Mouse (Mus musculus): ENCODE measurements around the gene Rbfox2. TPM values are rescaled to one million over a fixed set of nuclear protein-coding genes. Genes with fewer than 3 reads are reported as not detected.

Rbfox2 gene
- polyA plus RNA-seq, 1 experiment from 2014 or later = 76.2 TPM

- peaks cover 42% of the 10 kb centered on the region for H3K4me1 ChIP-seq
- H3K4me3 ChIP-seq = no peak overlapping the region
- H3K9me3 ChIP-seq = no peaks in the 10 kb centered on the region
- peaks cover 55% of the 10 kb centered on the region for H3K36me3 ChIP-seq
- H3K27ac ChIP-seq = no peak overlapping the region
- no peaks in the 10 kb centered on the region for H3K27me3 ChIP-seq (ENCODE audit: insufficient read depth, poor library complexity, severe bottlenecking)
- DNase-seq (ENCODE audit: low spot score) = no peak
- 73% methylated on average over 11 of the region's 11 CpGs for WGBS
Observed at GRCm38 (mm10) chr15:77089249-77089648, 217.6 kb downstream of the Rbfox2 start.

DNA sequence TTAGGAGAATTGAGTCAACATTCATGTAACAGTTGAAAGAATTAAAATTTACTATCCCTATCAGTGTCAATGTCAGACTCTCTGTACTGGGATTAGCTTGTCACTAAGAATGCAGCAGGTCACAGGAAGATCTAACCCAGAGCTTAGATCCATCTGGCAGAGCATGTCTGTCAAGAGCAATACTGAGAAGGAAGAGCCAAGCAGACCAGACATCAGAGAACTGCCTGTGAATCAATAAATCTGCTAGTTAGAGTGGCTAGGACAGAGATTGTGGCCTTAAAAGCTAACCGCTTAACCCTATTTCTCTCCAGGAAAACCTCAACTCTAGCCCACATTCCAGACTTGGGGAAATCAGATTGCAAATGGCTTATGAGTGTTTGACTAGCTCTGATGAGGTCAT is 220.3 kb downstream of the Rbfox2 start:
- WGBS = 90% methylated on average over 1 of the region's 1 CpGs
- H3K4me1 ChIP-seq = peaks cover 35% of the 10 kb centered on the region
- H3K27me3 ChIP-seq (ENCODE audit: insufficient read depth, poor library complexity, severe bottlenecking) = no peaks in the 10 kb centered on the region
- H3K9me3 ChIP-seq = no peaks in the 10 kb centered on the region
- peak overlapping the region; percentile 31; the same call in 1 of the 2 replicates for H3K27ac ChIP-seq
- H3K4me3 ChIP-seq = no peak overlapping the region
- no peak for DNase-seq (ENCODE audit: low spot score)
- peaks cover 61% of the 10 kb centered on the region for H3K36me3 ChIP-seq

DNA sequence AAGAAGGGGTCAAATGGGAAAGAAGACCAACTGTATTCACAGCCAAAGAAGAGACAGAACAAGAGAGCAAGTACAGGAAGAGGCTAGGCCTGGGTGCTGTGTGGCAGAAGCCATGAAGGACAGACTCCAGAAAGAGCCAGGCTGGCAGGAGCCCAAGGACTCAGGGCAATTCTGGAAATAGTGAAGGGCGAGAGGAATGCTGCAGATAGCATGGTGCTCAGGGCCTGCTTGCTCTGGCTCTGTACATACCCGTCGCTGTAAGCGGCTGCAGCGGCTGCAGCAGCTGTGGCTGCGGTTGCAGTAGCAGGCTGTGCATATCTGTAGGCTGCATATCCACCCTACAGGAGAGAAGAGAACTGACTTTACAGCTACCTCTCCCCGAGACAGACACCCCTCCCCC is 221.0 kb downstream of the Rbfox2 start:
- WGBS = 60% methylated on average over 7 of the region's 7 CpGs
- DNase-seq (ENCODE audit: low spot score) = no peak
- no peaks in the 10 kb centered on the region for H3K27me3 ChIP-seq (ENCODE audit: insufficient read depth, poor library complexity, severe bottlenecking)
- H3K4me1 ChIP-seq = peaks cover 32% of the 10 kb centered on the region
- peaks cover 63% of the 10 kb centered on the region for H3K36me3 ChIP-seq
- peak overlapping the region; percentile 72; the same call in 1 of the 2 replicates for H3K27ac ChIP-seq
- H3K9me3 ChIP-seq = no peaks in the 10 kb centered on the region
- no peak overlapping the region for H3K4me3 ChIP-seq

- Histone ChIP-seq H3K36me3 (peaks cover 94% of the 10 kb centered on the region), H3K27me3 (ENCODE audit: insufficient read depth, poor library complexity, severe bottlenecking) (no peaks in the 10 kb centered on the region), H3K4me3 (no peak overlapping the region), H3K27ac (no peak overlapping the region), H3K9me3 (no peaks in the 10 kb centered on the region), H3K4me1 (peaks cover 17% of the 10 kb centered on the region)
- no peak for DNase-seq (ENCODE audit: low spot score)
- 83% methylated on average over 5 of the region's 5 CpGs for WGBS
Observed at GRCm38 (mm10) chr15:77081454-77081853, 225.3 kb downstream of the Rbfox2 start.

GRCm38 (mm10) chr15:77080684-77081254 is 226.0 kb downstream of the Rbfox2 start:
- H3K4me1 ChIP-seq = peaks cover 12% of the 10 kb centered on the region
- H3K4me3 ChIP-seq = no peak overlapping the region
- H3K27me3 ChIP-seq (ENCODE audit: insufficient read depth, poor library complexity, severe bottlenecking) = no peaks in the 10 kb centered on the region
- H3K9me3 ChIP-seq = no peaks in the 10 kb centered on the region
- H3K36me3 ChIP-seq = peaks cover 97% of the 10 kb centered on the region
- DNase-seq (ENCODE audit: low spot score) = no peak
- 82% methylated on average over 14 of the region's 14 CpGs for WGBS
- no peak overlapping the region for H3K27ac ChIP-seq

- Histone ChIP-seq H3K36me3 (peaks cover 94% of the 10 kb centered on the region), H3K27ac (no peak overlapping the region), H3K27me3 (ENCODE audit: insufficient read depth, poor library complexity, severe bottlenecking) (no peaks in the 10 kb centered on the region), H3K4me1 (peaks cover 7% of the 10 kb centered on the region), H3K9me3 (no peaks in the 10 kb centered on the region), H3K4me3 (no peak overlapping the region)
- WGBS = 78% methylated on average over 11 of the region's 11 CpGs
- DNase-seq (ENCODE audit: low spot score) = no peak
Observed at GRCm38 (mm10) chr15:77079890-77080361, 226.9 kb downstream of the Rbfox2 start.

DNA sequence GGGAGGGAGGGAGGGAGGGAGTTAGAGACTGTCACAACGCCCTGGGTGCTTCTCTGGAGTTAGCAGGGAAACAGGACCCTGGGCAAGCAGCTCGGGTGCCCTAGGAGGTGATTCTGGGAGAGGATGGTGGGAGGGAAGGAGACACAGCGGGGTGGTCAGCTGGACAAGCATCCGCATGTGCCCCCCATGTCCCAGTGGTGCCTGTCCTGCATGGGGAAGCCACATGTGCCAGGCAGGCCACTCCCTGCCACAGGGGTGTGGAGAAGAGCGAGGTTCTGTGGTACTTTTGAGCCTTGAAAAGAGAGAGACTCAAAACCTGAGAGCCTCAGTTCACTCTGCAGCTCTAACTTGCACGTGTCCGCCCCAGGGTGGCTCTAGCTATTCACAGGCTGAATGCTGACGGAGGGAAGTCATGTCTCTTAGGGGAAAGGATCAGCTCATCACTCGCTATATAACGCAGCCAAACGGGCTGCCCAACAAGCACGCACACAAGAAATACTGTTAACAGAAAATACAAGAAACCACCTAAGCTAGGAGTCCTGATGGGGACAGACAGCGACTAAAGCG is 227.5 kb downstream of the Rbfox2 start:
- no peak overlapping the region for H3K27ac ChIP-seq
- DNase-seq (ENCODE audit: low spot score) = no peak
- no peak overlapping the region for H3K4me3 ChIP-seq
- H3K27me3 ChIP-seq (ENCODE audit: insufficient read depth, poor library complexity, severe bottlenecking) = no peaks in the 10 kb centered on the region
- no peaks in the 10 kb centered on the region for H3K9me3 ChIP-seq
- 81% methylated on average over 14 of the region's 14 CpGs for WGBS
- H3K4me1 ChIP-seq = peaks cover 7% of the 10 kb centered on the region
- peaks cover 89% of the 10 kb centered on the region for H3K36me3 ChIP-seq

- Histone ChIP-seq H3K4me1 (peaks cover 7% of the 10 kb centered on the region), H3K36me3 (peaks cover 84% of the 10 kb centered on the region), H3K9me3 (no peaks in the 10 kb centered on the region), H3K27ac (no peak overlapping the region), H3K4me3 (no peak overlapping the region), H3K27me3 (ENCODE audit: insufficient read depth, poor library complexity, severe bottlenecking) (no peaks in the 10 kb centered on the region)
- no peak for DNase-seq (ENCODE audit: low spot score)
- WGBS = 77% methylated on average over 3 of the region's 3 CpGs
Observed at GRCm38 (mm10) chr15:77078786-77079185, 228.0 kb downstream of the Rbfox2 start.

DNA sequence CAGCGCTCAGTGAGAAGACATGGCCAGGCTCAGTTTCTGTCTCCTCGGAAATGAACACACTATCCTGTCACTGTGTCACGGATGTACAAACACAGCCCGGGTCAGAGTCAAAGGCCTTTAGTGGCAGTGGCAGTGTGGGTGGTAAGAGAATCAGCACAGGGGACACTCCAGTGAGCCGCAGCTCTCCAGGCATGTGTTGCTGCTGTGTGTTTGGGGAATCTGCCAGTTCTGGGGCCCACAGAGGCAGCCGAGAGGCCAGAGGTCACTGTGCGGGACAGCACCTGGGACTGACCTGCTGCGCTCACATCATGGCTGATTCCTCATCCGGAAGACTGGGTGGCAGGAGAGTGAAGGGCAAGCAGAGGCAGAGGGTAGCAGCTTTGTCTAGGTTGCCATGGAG is 228.9 kb downstream of the Rbfox2 start:
- no peak overlapping the region for H3K4me3 ChIP-seq
- no peaks in the 10 kb centered on the region for H3K9me3 ChIP-seq
- H3K27me3 ChIP-seq (ENCODE audit: insufficient read depth, poor library complexity, severe bottlenecking) = no peaks in the 10 kb centered on the region
- H3K4me1 ChIP-seq = peaks cover 7% of the 10 kb centered on the region
- no peak for DNase-seq (ENCODE audit: low spot score)
- WGBS = 91% methylated on average over 9 of the region's 9 CpGs
- no peak overlapping the region for H3K27ac ChIP-seq
- peaks cover 77% of the 10 kb centered on the region for H3K36me3 ChIP-seq

DNA sequence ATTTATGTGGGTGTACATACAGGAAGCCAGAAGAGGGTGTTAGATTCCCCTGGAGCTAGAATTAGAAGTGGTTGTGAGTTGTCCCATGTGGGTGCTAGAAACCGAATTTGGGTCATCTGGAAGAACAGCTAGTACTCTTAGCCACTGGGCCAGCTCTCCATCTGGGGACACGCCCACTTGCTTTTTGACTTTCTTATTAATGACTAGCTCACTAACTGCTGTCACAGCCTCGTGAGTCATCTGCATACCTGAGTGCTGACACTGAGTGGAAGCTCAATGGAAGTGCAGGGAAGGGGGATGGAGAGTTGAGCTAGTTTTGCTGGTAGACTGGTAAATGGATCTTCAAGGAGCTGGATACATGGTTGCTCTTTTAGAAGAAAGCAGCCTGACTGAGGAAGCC is 230.3 kb downstream of the Rbfox2 start:
- Histone ChIP-seq H3K9me3 (no peaks in the 10 kb centered on the region), H3K4me3 (no peak overlapping the region), H3K4me1 (peaks cover 19% of the 10 kb centered on the region), H3K27ac (no peak overlapping the region; the same call in 1 of the 2 replicates), H3K27me3 (ENCODE audit: insufficient read depth, poor library complexity, severe bottlenecking) (no peaks in the 10 kb centered on the region), H3K36me3 (peaks cover 63% of the 10 kb centered on the region)
- DNase-seq (ENCODE audit: low spot score) = no peak
- WGBS = 77% methylated on average over 3 of the region's 3 CpGs

GRCm38 (mm10) chr15:77072556-77073163 is 234.1 kb downstream of the Rbfox2 start:
- Histone ChIP-seq H3K27ac (no peak overlapping the region), H3K4me3 (no peak overlapping the region), H3K27me3 (ENCODE audit: insufficient read depth, poor library complexity, severe bottlenecking) (no peaks in the 10 kb centered on the region), H3K9me3 (no peaks in the 10 kb centered on the region), H3K36me3 (peaks cover 24% of the 10 kb centered on the region), H3K4me1 (peaks cover 34% of the 10 kb centered on the region)
- DNase-seq (ENCODE audit: low spot score) = no peak
- 80% methylated on average over 4 of the region's 4 CpGs for WGBS

GRCm38 (mm10) chr15:77071501-77071900 is 235.3 kb downstream of the Rbfox2 start:
- Histone ChIP-seq H3K27me3 (ENCODE audit: insufficient read depth, poor library complexity, severe bottlenecking) (no peaks in the 10 kb centered on the region), H3K9me3 (no peaks in the 10 kb centered on the region), H3K27ac (peak overlapping the region; percentile 62), H3K4me1 (peaks cover 35% of the 10 kb centered on the region), H3K36me3 (peaks cover 13% of the 10 kb centered on the region), H3K4me3 (no peak overlapping the region)
- no peak for DNase-seq (ENCODE audit: low spot score)
- 16% methylated on average over 10 of the region's 10 CpGs for WGBS

GRCm38 (mm10) chr15:77070745-77071268 is 236.0 kb downstream of the Rbfox2 start:
- WGBS = 83% methylated on average over 11 of the region's 11 CpGs

More at GRCm38 (mm10) chr15:77070745-77071268, 236.0 kb downstream of the Rbfox2 start:
- no peak for DNase-seq (ENCODE audit: low spot score)
- H3K4me3 ChIP-seq = no peak overlapping the region
- H3K27me3 ChIP-seq (ENCODE audit: insufficient read depth, poor library complexity, severe bottlenecking) = no peaks in the 10 kb centered on the region
- no peaks in the 10 kb centered on the region for H3K9me3 ChIP-seq
- peaks cover 6% of the 10 kb centered on the region; the same call in 1 of the 2 replicates for H3K36me3 ChIP-seq
- peak overlapping the region; percentile 62; the same call in 1 of the 2 replicates for H3K27ac ChIP-seq
- H3K4me1 ChIP-seq = peaks cover 42% of the 10 kb centered on the region
